Mouse (Mus musculus) thymus, adult 2 months (tissue): ENCODE results near the gene Prr14. TPM values are rescaled to one million over a fixed set of nuclear protein-coding genes. Genes with fewer than 3 reads are reported as not detected.

Experiments
- DNase-seq: peaks from one replicate; pipeline ENCODE4 v3.0.0; 2021
- H3K27ac ChIP-seq: fragments of 200-500 bp; 2 replicates; pipeline ENCODE4 v1.5.1; 2012; ENCODE audit warnings: low read length, control low read depth; ENCODE audit not compliant: control insufficient read depth, insufficient read depth
- H3K27me3 ChIP-seq: fragments of 200-500 bp; 2 replicates; pipeline ENCODE4 v1.6.1; 2012; ENCODE audit warnings: mild to moderate bottlenecking, low read length, moderate library complexity, mixed read lengths; ENCODE audit not compliant: control insufficient read depth, insufficient read depth
- H3K36me3 ChIP-seq: fragments of 200-500 bp; 2 replicates; pipeline ENCODE4 v1.6.1; 2012; ENCODE audit warnings: mild to moderate bottlenecking, low read length, moderate library complexity; ENCODE audit not compliant: control insufficient read depth, insufficient read depth
- H3K4me1 ChIP-seq: fragments of 200-500 bp; replicated peaks from 2 replicates; pipeline ENCODE4 v1.6.1; 2012; ENCODE audit warnings: low read length; ENCODE audit not compliant: control insufficient read depth, insufficient read depth
- H3K4me3 ChIP-seq: fragments of 200-500 bp; 2 replicates; pipeline ENCODE4 v1.5.1; 2012; ENCODE audit warnings: mild to moderate bottlenecking, low read length, control low read depth, moderate library complexity; ENCODE audit not compliant: control insufficient read depth, insufficient read depth
- CTCF ChIP-seq: fragments of 200-500 bp; IDR thresholded peaks from 2 replicates; pipeline ENCODE4 v1.5.1; 2012; ENCODE audit warnings: mild to moderate bottlenecking, control low read depth, low read length, moderate library complexity, borderline replicate concordance; ENCODE audit not compliant: control insufficient read depth, poor library complexity, insufficient read depth; ENCODE audit errors: extremely low read depth
- POLR2A ChIP-seq: fragments of 200-500 bp; IDR thresholded peaks from 2 replicates; pipeline ENCODE4 v1.6.1; 2012; ENCODE audit warnings: mild to moderate bottlenecking, low read length, control low read depth, moderate library complexity; ENCODE audit not compliant: control insufficient read depth, poor library complexity, insufficient read depth; ENCODE audit errors: extremely low read depth
- WGBS: fragments of 180-500 bp; shearing (Covaris S2); methylation state at CpG from one replicate; pipeline ENCODE4 v1.1.7; 2018; 5-methylcytosine and 5-hydroxymethylcytosine counted together
- polyA plus RNA-seq: library from polyadenylated mRNA; depleted of rRNA; stranded (reverse); fragments of >200 nt; gene quantifications from 2 replicates; pipeline ENCODE4 v1.2.3, GENCODE M21; 2012

Gene Prr14
- polyA plus RNA-seq, 1 experiment: 212 TPM

DNA sequence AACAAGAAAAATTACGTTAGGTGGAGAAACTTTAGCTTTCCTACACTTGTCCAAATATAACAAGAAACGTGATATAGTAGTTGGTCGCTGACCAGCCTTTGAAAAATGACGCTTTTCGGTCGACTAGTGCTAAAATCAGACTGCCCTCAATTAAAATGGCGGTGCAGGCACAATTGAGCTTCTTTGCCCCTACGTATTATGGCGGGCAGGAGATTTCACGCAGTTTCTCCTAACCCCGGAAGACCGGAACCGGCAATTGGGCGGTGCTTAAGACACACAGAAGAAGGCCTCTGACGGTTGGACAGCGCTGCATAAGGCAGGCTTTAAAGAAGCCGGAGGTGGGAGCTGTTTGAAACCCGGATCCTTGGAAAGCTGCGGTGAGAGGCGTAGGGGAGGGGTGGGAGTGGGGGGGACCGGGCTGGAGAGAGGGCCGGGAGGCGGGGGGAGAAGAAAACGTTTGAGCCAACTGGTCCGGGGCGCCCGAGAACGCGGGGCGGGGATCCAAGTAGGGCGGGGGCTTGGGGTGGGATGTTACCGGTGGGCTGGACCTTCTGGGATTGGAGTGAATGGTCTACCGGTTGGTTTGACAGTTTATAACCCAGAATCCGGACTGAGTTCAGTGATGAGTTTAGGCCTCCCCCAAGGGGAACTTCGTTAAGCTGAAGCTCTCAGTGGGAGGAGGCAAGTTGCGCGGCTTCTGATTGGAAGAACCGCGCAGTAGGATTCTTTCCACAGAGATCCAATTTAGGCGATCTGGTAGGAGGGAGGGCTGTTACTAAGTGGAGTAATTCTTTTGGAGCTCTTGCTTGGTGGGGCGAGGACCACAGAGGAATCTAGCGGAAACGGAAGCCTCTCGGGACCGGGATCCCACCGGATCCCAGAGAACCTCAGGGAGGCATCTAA is 11.6 kb downstream of the Prr14 start:
- WGBS: under 1% methylated on average over 46 of the region's 46 CpGs
- TF ChIP-seq CTCF (no peak), POLR2A (peak; percentile 49)
- H3K27me3 ChIP-seq: no peaks in the 10 kb centered on the region
- H3K27ac ChIP-seq: peak overlapping the region; percentile 82
- peaks cover 27% of the 10 kb centered on the region for H3K36me3 ChIP-seq
- H3K4me3 ChIP-seq: peak overlapping the region; percentile 75
- peak; percentile 87 for DNase-seq
- peaks cover 9% of the 10 kb centered on the region for H3K4me1 ChIP-seq

DNA sequence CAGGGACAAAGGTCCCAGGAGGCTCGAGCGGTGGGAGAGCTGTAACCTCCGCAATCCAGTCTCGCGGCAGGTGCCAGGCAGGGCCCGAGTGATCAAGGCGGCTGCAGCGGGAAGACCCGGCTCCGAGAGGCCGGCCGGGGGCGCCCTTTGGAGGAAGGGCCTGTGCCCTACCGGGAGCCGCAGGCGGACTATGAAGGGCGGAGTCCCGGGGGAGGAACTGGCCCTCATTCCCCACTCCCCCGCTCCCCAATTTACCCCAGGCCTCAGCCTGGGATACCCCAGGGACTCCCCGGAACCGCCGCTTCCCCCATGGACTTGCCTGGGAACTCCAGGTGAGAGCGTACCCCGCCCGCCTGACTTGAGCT is 12.2 kb downstream of the Prr14 start:
- peak; percentile 59 for DNase-seq
- peak overlapping the region; percentile 82; the same call in 1 of the 2 replicates for H3K27ac ChIP-seq

DNA sequence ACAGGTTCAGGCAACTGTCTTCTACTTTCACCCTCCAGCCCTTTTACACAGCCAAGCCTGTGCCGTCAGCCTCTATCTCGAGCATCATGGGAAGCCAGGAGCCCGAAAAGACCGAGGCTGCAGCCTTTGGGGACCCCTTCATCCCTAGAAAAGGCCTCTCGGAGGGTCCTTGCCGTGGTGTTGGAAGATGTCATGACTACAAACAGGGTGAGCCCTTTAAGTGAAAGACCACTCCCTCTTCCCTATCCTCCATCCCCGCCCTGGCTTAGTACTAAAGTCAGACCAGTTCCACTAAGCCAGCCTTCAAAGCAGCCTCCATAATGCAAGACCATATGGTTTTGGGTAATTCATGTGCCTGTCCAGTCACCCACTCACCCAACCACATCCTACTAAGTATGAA is 12.6 kb downstream of the Prr14 start:
- Histone ChIP-seq H3K27me3 (no peaks in the 10 kb centered on the region), H3K27ac (no peak overlapping the region), H3K4me1 (peaks cover 9% of the 10 kb centered on the region), H3K36me3 (peaks cover 32% of the 10 kb centered on the region), H3K4me3 (peak overlapping the region; percentile 75)
- TF ChIP-seq CTCF (no peak), POLR2A (no peak)
- no peak for DNase-seq
- 8% methylated on average over 7 of the region's 7 CpGs for WGBS

More for the DNA sequence above, 12.2 kb downstream of the Prr14 start:
- H3K27me3 ChIP-seq: no peaks in the 10 kb centered on the region
- H3K36me3 ChIP-seq: peaks cover 32% of the 10 kb centered on the region
- whole genome bisulfite sequencing: under 1% methylated on average over 25 of the region's 25 CpGs
- H3K4me1 ChIP-seq: peaks cover 9% of the 10 kb centered on the region
- H3K4me3 ChIP-seq: peak overlapping the region; percentile 75
- TF ChIP-seq CTCF (no peak; the same call in 1 of the 2 replicates), POLR2A (no peak)

DNA sequence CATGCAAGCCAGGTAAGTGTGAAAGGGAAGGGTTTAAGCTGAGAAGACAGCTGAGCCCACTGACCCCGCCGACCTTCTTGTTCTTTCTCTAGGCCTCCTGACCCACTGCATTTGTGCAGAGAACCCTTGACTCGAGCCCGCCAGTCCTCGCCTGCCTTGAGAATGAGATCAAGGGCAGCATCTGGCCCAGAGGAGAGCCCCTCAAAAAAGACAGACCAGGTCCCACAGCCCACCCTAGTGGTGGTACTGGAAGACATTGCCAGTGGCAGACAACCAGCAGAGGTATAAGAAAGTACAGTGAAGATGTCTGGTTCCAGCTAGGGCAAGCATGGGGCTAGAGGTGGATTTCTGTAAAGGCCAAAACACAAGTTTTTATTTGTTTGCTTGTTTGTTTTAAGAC is 14.3 kb downstream of the Prr14 start:
- Histone ChIP-seq H3K36me3 (peaks cover 32% of the 10 kb centered on the region), H3K27me3 (no peaks in the 10 kb centered on the region), H3K4me1 (peaks cover 9% of the 10 kb centered on the region), H3K4me3 (no peak overlapping the region), H3K27ac (no peak overlapping the region)
- 89% methylated on average over 5 of the region's 5 CpGs for WGBS
- no peak for TF ChIP-seq POLR2A
- 0 out of 2 replicates have a peak, but pooled peaks have one; percentile 16 for TF ChIP-seq CTCF
- DNase-seq: peak; percentile 63

DNA sequence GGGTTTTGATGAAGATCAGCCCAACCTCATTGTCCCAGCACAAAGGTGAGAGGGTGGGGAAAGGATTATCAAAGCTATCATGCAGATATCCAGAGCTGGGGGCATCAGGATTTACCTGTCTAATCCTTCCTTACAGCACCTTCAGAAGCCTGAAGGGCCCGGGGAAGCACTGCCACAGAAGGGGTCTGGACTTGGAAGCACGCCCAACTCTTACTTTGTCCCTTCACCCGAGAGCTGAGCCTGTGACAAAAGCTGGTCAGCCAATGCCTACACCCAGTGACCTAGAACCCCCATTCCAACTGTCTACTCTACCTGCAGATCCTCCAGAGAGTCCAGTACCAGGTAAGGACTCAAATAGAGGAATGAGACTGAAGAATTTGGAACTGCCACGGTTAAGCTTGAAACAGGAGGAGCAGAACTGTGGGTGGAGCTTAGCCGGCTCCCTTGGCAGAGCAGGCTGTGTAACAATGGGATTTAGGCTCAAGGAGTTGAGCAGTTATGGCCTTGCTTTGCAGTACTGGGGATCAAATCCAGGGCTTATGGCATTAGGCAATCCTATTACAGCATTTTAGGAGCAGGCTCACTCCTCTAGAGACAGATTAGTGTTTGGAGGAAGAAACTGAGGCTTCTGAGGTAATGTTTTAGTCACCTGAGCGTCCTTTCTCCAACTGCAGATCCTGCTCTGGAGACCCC is 15.1 kb downstream of the Prr14 start:
- Histone ChIP-seq H3K4me3 (no peak overlapping the region), H3K27ac (no peak overlapping the region), H3K36me3 (peaks cover 32% of the 10 kb centered on the region), H3K27me3 (no peaks in the 10 kb centered on the region), H3K4me1 (peaks cover 9% of the 10 kb centered on the region)
- no peak for DNase-seq
- WGBS: 93% methylated on average over 6 of the region's 6 CpGs
- TF ChIP-seq CTCF: no peak
- TF ChIP-seq POLR2A: no peak

DNA sequence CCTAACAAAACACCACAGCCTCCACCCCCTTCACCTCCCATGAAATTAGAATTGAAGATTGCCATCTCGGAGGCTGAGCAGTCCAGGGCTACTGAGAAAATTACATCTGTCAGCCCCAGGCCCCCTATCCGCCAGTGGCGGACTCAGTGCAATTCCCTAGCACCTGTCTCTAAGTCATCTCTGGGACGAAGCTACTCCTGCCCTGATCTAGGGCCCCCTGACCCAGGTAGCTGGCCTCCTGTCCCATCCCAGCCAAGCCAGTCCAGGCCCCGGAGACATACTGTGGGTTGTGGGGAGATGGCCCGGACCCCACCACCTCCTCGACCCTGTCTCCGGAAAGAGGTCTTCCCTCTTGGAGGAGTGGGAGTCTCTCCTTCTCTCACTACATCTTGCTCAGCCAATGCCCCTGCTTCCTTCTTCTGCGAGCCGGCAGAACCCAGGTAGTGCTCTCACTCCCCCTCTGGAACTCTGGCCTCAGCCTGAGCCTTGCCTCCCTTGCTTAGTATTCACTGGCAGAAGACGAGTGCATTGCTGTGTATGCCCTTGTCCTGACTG is 15.9 kb downstream of the Prr14 start:
- H3K27me3 ChIP-seq: no peaks in the 10 kb centered on the region
- H3K4me1 ChIP-seq: peaks cover 6% of the 10 kb centered on the region
- no peak overlapping the region for H3K4me3 ChIP-seq
- no peak for DNase-seq
- WGBS: 98% methylated on average over 11 of the region's 11 CpGs
- TF ChIP-seq POLR2A (no peak), CTCF (no peak)
- peaks cover 32% of the 10 kb centered on the region for H3K36me3 ChIP-seq
- H3K27ac ChIP-seq: no peak overlapping the region
